Mouse (Mus musculus): ENCODE measurements around the gene Mgam. TPM values are rescaled to one million over a fixed set of nuclear protein-coding genes. Genes with fewer than 3 reads are reported as not detected.
"Not testable (repeated sequence)": the region's sequence is repeated elsewhere in the genome, so short reads cannot be mapped to it uniquely, and the experiment has no call there.

Gene Mgam
- polyA plus RNA-seq (2015; fragmentation: Nextera tagmentation; extraction: Ambion mirVana), result 0.05 and 0.11 TPM in 2 replicates

- DNase-seq (ENCODE audit: low spot score) (no peak), ATAC-seq (no peak)
- 69% methylated on average over 8 of the region's 8 CpGs for WGBS
- H3K4me1 ChIP-seq (ENCODE audit: insufficient read depth, low read depth, low read length), result no peaks in the 10 kb centered on the region
- H3K36me3 ChIP-seq (ENCODE audit: insufficient read depth, low read length), result no peaks in the 10 kb centered on the region
- H3K27me3 ChIP-seq (replicated peaks; ENCODE audit: insufficient read depth, low read length), result no peaks in the 10 kb centered on the region
- H3K4me3 ChIP-seq (ENCODE audit: low read depth, low read length), result no peak within 1 kb of the TSS
- H3K9me3 ChIP-seq (ENCODE audit: low read length), result no peaks in the 10 kb centered on the region
- H3K9ac ChIP-seq (replicated peaks; ENCODE audit: low read depth), result no peak within 1 kb of the TSS
- no peak within 1 kb of the TSS for H3K27ac ChIP-seq (ENCODE audit: low read length)
- H3K4me2 ChIP-seq (replicated peaks; ENCODE audit: low read depth, low read length), result no peak within 1 kb of the TSS
- TF ChIP-seq EP300 (IDR thresholded peaks at IDR 0.05) (no peak), CTCF (IDR thresholded peaks at IDR 0.05) (no peak)
These were observed at the start of gene Mgam for GRCm38 (mm10) chr6:40628406-40629000. TSS of gene Mgam (plus strand) at chr6:40628831.

DNA sequence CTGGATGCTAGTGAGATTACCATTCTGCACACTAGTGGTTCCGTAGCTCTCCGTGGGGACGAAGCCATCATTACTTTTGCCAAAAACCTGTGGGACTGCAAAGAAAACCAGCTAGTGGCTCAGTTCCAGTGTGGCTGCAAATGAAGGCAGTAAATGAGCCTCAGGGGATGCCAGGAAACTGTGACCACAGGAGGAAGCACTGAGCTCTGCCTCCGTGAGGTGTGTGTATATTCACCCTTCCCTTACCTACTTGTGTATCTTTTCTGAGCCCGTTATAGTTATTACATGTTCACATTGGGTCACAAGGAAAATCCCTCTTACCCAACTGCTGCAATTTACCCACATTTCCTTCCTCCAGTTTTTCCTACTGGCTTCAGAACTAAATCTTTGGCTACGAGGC, 44.3 kb upstream of the Mgam start:
- DNase-seq (ENCODE audit: low spot score), result no peak
- 79% methylated on average over 6 of the region's 6 CpGs for WGBS

GRCm38 (mm10) chr6:40585645-40586044, 43.0 kb upstream of the Mgam start, which contains the start of gene Clec5a:
TSS of gene Clec5a (minus strand) at chr6:40585821.
- DNase-seq (ENCODE audit: low spot score) (no peak), ATAC-seq (no peak)
- H3K9me3 ChIP-seq (ENCODE audit: low read length), result no peaks in the 10 kb centered on the region
- no peaks in the 10 kb centered on the region; the same call in 1 of the 2 replicates for H3K27me3 ChIP-seq (replicated peaks; ENCODE audit: insufficient read depth, low read length)
- H3K4me1 ChIP-seq (ENCODE audit: insufficient read depth, low read depth, low read length), result no peaks in the 10 kb centered on the region
- H3K4me2 ChIP-seq (replicated peaks; ENCODE audit: low read depth, low read length), result no peak within 1 kb of the TSS
- H3K27ac ChIP-seq (ENCODE audit: low read length), result no peak within 1 kb of the TSS
- no peak within 1 kb of the TSS for H3K4me3 ChIP-seq (ENCODE audit: low read depth, low read length)
- H3K9ac ChIP-seq (replicated peaks; ENCODE audit: low read depth), result no peak within 1 kb of the TSS
- H3K36me3 ChIP-seq (ENCODE audit: insufficient read depth, low read length), result no peaks in the 10 kb centered on the region
- no peak for TF ChIP-seq EP300 (IDR thresholded peaks at IDR 0.05)
- TF ChIP-seq CTCF (IDR thresholded peaks at IDR 0.05), result no peak
- WGBS, result 65% methylated on average over 5 of the region's 5 CpGs

More for the DNA sequence above, 44.3 kb upstream of the Mgam start:
- TF ChIP-seq EP300 (IDR thresholded peaks at IDR 0.05), result no peak
- TF ChIP-seq CTCF (IDR thresholded peaks at IDR 0.05), result no peak
- no peak for ATAC-seq
- Histone ChIP-seq H3K9ac (replicated peaks; ENCODE audit: low read depth) (no peak overlapping the region), H3K36me3 (ENCODE audit: insufficient read depth, low read length) (no peaks in the 10 kb centered on the region), H3K4me2 (replicated peaks; ENCODE audit: low read depth, low read length) (no peak overlapping the region), H3K4me3 (ENCODE audit: low read depth, low read length) (no peak overlapping the region), H3K27ac (ENCODE audit: low read length) (no peak overlapping the region), H3K9me3 (ENCODE audit: low read length) (no peaks in the 10 kb centered on the region), H3K4me1 (ENCODE audit: insufficient read depth, low read depth, low read length) (no peaks in the 10 kb centered on the region), H3K27me3 (replicated peaks; ENCODE audit: insufficient read depth, low read length) (no peaks in the 10 kb centered on the region; the same call in 1 of the 2 replicates)

DNA sequence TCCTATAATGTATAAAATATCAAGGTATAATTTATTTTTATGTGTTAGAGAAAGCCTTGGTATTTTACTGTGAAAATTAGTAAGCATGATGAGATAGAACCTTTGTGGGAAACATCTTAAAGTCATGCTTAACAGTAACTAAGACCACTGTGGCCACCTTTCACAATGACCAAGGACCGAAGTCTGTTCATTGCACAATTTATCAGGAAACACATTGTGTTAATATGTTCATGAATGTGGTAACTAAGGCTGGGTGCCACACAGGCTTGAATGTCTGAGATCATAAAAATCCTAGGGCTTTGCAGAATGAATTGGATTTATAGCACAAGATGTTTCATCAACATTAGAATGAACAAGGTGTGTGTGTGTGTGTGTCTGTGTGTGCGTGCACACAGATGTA, 40.3 kb upstream of the Mgam start:
- H3K4me3 ChIP-seq (ENCODE audit: low read depth, low read length), result no peak overlapping the region
- TF ChIP-seq EP300 (IDR thresholded peaks at IDR 0.05) (no peak), CTCF (IDR thresholded peaks at IDR 0.05) (no peak)
- ATAC-seq (no peak), DNase-seq (ENCODE audit: low spot score) (no peak)
- WGBS, result 85% methylated on average over 2 of the region's 2 CpGs
- H3K27ac ChIP-seq (ENCODE audit: low read length), result no peak overlapping the region
- no peak overlapping the region for H3K4me2 ChIP-seq (replicated peaks; ENCODE audit: low read depth, low read length)
- H3K9me3 ChIP-seq (ENCODE audit: low read length), result no peaks in the 10 kb centered on the region
- H3K27me3 ChIP-seq (replicated peaks; ENCODE audit: insufficient read depth, low read length), result no peaks in the 10 kb centered on the region; the same call in 1 of the 2 replicates
- no peaks in the 10 kb centered on the region for H3K36me3 ChIP-seq (ENCODE audit: insufficient read depth, low read length)
- H3K4me1 ChIP-seq (ENCODE audit: insufficient read depth, low read depth, low read length), result no peaks in the 10 kb centered on the region
- no peak overlapping the region for H3K9ac ChIP-seq (replicated peaks; ENCODE audit: low read depth)

DNA sequence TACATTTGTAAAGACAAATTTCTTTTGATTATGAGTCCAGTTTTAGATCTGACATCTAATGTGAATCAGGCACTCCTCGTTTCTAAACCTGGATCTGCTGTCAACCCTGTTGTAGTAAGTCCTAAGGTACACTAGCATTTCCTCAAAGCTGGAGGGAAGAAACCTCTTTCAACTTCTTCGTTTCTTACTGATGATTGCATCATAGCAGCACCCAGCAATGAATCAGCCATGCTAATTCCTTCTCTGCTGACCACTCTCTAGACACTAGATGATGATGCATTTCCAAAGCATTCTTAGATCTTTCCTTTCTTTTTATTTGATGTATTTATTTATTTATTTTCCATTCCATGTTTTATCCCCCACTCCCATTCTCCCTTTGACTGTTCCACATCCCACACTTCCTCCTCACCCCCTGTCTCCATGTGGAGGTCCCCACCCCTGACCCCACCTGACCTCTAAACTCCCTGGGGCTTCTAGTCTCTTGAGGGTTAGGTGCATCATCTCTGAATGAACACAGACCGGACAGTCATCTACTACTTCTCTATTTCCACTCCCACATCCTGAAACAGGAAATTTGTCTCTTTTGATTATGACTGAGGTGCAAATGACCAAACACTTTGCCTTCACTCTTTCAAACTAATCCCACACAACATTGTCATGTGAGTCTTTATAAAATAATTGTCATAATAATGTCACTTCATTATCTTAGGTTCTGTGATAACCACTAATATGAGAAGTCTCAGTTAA, 33.7 kb upstream of the Mgam start:
- ATAC-seq (no peak), DNase-seq (ENCODE audit: low spot score) (peak; percentile 24)
- TF ChIP-seq EP300 (IDR thresholded peaks at IDR 0.05) (no peak), CTCF (IDR thresholded peaks at IDR 0.05) (no peak)
- H3K4me2 ChIP-seq (replicated peaks; ENCODE audit: low read depth, low read length), result no peak overlapping the region
- no peaks in the 10 kb centered on the region for H3K4me1 ChIP-seq (ENCODE audit: insufficient read depth, low read depth, low read length)
- H3K36me3 ChIP-seq (ENCODE audit: insufficient read depth, low read length), result no peaks in the 10 kb centered on the region
- H3K27ac ChIP-seq (ENCODE audit: low read length), result no peak overlapping the region
- no peaks in the 10 kb centered on the region for H3K27me3 ChIP-seq (replicated peaks; ENCODE audit: insufficient read depth, low read length)
- H3K9me3 ChIP-seq (ENCODE audit: low read length), result no peaks in the 10 kb centered on the region
- H3K9ac ChIP-seq (replicated peaks; ENCODE audit: low read depth), result no peak overlapping the region
- H3K4me3 ChIP-seq (ENCODE audit: low read depth, low read length), result no peak overlapping the region
- 65% methylated on average over 3 of the region's 3 CpGs for WGBS

DNA sequence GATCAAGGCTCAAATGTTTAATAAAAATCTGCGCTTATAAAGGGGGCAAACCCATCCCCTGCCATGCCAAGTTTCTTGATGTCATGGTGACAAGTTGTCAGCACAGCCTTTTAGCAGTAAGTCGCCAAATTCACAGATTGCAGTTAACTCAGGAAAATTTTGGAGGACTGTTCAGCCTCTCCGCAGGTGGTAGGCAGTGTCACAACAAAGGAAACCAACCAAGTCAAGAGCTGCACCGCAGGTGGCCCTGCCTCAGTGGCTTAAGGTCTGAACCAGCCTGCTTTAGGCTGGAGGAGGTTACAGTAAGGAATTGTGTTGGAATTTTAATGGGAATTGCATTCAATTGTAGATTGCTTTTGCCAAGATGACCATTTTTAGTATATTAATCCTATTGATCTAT, 30.1 kb upstream of the Mgam start:
- not testable (repeated sequence) for H3K9ac ChIP-seq (replicated peaks; ENCODE audit: low read depth); H3K27ac ChIP-seq (ENCODE audit: low read length); DNase-seq (ENCODE audit: low spot score); H3K36me3 ChIP-seq (ENCODE audit: insufficient read depth, low read length); H3K4me2 ChIP-seq (replicated peaks; ENCODE audit: low read depth, low read length); ATAC-seq; H3K4me3 ChIP-seq (ENCODE audit: low read depth, low read length); H3K9me3 ChIP-seq (ENCODE audit: low read length); H3K4me1 ChIP-seq (ENCODE audit: insufficient read depth, low read depth, low read length); H3K27me3 ChIP-seq (replicated peaks; ENCODE audit: insufficient read depth, low read length)
- WGBS, result 31% methylated on average over 4 of the region's 4 CpGs
